Mouse (Mus musculus) heart, adult 2 months (tissue): ENCODE results near the gene Trp53bp2.

Experiments used
- CTCF ChIP-seq: fragments of 200-600 bp; IDR thresholded peaks from 2 replicates; pipeline ENCODE4 v1.8.1; 2022; ENCODE audit warnings: antibody characterized with exemption, mild to moderate bottlenecking, moderate library complexity
- EP300 ChIP-seq: fragments of 200-500 bp; IDR thresholded peaks from 2 replicates; pipeline ENCODE4 v1.6.1; 2011; ENCODE audit warnings: low read depth, low read length, control low read depth; ENCODE audit not compliant: insufficient read depth

DNA sequence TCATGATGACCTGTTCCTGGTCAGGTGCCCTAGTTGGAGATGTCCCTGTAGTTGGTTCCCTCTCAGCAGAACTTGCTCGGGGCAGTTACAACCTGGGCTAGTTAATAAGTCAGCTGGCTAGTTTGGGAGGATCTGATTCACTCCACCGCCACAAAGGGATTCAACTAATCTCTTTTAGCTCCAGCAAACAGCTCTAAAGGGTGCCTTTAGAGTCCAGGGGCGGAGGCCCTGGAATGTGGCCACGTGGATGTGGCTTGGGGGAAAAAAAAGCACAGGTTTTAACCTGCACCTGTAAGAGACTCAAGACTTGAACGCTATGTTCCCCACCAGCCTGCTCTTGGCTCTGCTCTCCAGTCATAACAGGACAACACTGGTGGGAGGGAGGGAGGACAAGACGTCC is 87.7 kb downstream of the Trp53bp2 start:
- TF ChIP-seq CTCF (no peak), EP300 (0 out of 2 replicates have a peak, but pooled peaks have one; percentile 33)
